Mouse (Mus musculus): ENCODE measurements at regions not wholly inside any gene's neighbourhood (a gene's known extent, or its start where the extent isn't known, plus 50 kb on each side); places are given as distances from the start of the nearest gene placed in this dataset.
A peak's percentile ranks its signal among the peaks of the same experiment; 100 is the strongest.

- H3K36me3 ChIP-seq (ENCODE audit: control insufficient read depth, insufficient read depth, low read length): no peaks in the 10 kb centered on the region
- 98% methylated on average over 2 of the region's 2 CpGs for WGBS
- H3K9me3 ChIP-seq (ENCODE audit: control insufficient read depth, low read length): no peaks in the 10 kb centered on the region
- no peaks in the 10 kb centered on the region for H3K4me1 ChIP-seq (ENCODE audit: control insufficient read depth, insufficient read depth, low read length)
- no peak overlapping the region for H3K4me2 ChIP-seq (replicated peaks; ENCODE audit: low read depth, low read length)
- no peak for ATAC-seq (ENCODE audit: low FRiP score, low TSS enrichment)
- no peak overlapping the region for H3K4me3 ChIP-seq (ENCODE audit: low read length)
- H3K27ac ChIP-seq (ENCODE audit: low read depth, low read length): no peak overlapping the region
- no peaks in the 10 kb centered on the region for H3K27me3 ChIP-seq (ENCODE audit: control insufficient read depth, insufficient read depth, low read length)
- H3K9ac ChIP-seq (ENCODE audit: low read depth, low read length): no peak overlapping the region
These were observed 705.8 kb upstream of the Ddx18 start for GRCm38 (mm10) chr1:122273579-122273978.

DNA sequence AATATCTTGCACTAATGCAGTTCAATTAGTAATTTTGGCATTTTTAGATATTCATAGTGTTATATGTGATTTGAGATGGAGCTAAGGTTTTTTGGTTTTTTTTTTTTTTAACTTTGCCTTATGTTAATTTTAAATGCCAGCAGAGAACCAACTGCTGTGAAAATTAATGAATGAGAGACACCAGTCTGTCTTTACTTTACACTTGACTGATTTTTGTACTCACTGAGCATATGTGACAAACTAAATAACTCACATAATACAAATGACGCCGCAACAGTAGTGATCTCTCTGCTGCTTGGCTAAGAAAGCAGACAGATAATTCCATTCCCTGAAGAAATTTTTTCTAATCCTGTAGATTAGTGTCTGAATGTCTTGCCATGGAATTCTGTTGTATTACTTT lies 675.2 kb upstream of the Ddx18 start:
- H3K36me3 ChIP-seq (ENCODE audit: control insufficient read depth, insufficient read depth, low read length): no peaks in the 10 kb centered on the region
- no peak overlapping the region for H3K4me2 ChIP-seq (replicated peaks; ENCODE audit: low read depth, low read length)
- no peak overlapping the region for H3K9ac ChIP-seq (ENCODE audit: low read depth, low read length)
- 88% methylated on average over 2 of the region's 2 CpGs for WGBS
- no peaks in the 10 kb centered on the region for H3K27me3 ChIP-seq (ENCODE audit: control insufficient read depth, insufficient read depth, low read length)
- no peak for ATAC-seq (ENCODE audit: low FRiP score, low TSS enrichment)
- H3K4me1 ChIP-seq (ENCODE audit: control insufficient read depth, insufficient read depth, low read length): no peaks in the 10 kb centered on the region
- no peak overlapping the region for H3K4me3 ChIP-seq (ENCODE audit: low read length)
- no peaks in the 10 kb centered on the region for H3K9me3 ChIP-seq (ENCODE audit: control insufficient read depth, low read length)
- H3K27ac ChIP-seq (ENCODE audit: low read depth, low read length): no peak overlapping the region

- Histone ChIP-seq H3K4me3 (ENCODE audit: low read length) (no peak overlapping the region), H3K4me2 (replicated peaks; ENCODE audit: low read depth, low read length) (no peak overlapping the region), H3K27me3 (ENCODE audit: control insufficient read depth, insufficient read depth, low read length) (no peaks in the 10 kb centered on the region), H3K9me3 (ENCODE audit: control insufficient read depth, low read length) (no peaks in the 10 kb centered on the region), H3K4me1 (ENCODE audit: control insufficient read depth, insufficient read depth, low read length) (no peaks in the 10 kb centered on the region), H3K27ac (ENCODE audit: low read depth, low read length) (no peak overlapping the region), H3K36me3 (ENCODE audit: control insufficient read depth, insufficient read depth, low read length) (no peaks in the 10 kb centered on the region), H3K9ac (ENCODE audit: low read depth, low read length) (no peak overlapping the region)
- WGBS: 96% methylated on average over 3 of the region's 3 CpGs
- ATAC-seq (ENCODE audit: low FRiP score, low TSS enrichment): no peak
These were observed 673.7 kb upstream of the Ddx18 start for GRCm38 (mm10) chr1:122241511-122241910.

- H3K27me3 ChIP-seq (ENCODE audit: control insufficient read depth, insufficient read depth, low read length): no peaks in the 10 kb centered on the region
These were observed 662.7 kb upstream of the Ddx18 start for GRCm38 (mm10) chr1:122230442-122230841.

GRCm38 (mm10) chr1:122212484-122212883 lies 644.7 kb upstream of the Ddx18 start:
- no peak overlapping the region for H3K4me3 ChIP-seq (ENCODE audit: low read length)
- no peak overlapping the region for H3K9ac ChIP-seq (ENCODE audit: low read depth, low read length)
- H3K4me1 ChIP-seq (ENCODE audit: control insufficient read depth, insufficient read depth, low read length): no peaks in the 10 kb centered on the region
- no peak overlapping the region for H3K27ac ChIP-seq (ENCODE audit: low read depth, low read length)
- no peaks in the 10 kb centered on the region for H3K27me3 ChIP-seq (ENCODE audit: control insufficient read depth, insufficient read depth, low read length)
- ATAC-seq (ENCODE audit: low FRiP score, low TSS enrichment): peak; percentile 69; the same call in 1 of the 2 replicates
- no peak overlapping the region for H3K4me2 ChIP-seq (replicated peaks; ENCODE audit: low read depth, low read length)
- H3K9me3 ChIP-seq (ENCODE audit: control insufficient read depth, low read length): no peaks in the 10 kb centered on the region
- 44% methylated on average over 2 of the region's 2 CpGs for WGBS
- no peaks in the 10 kb centered on the region for H3K36me3 ChIP-seq (ENCODE audit: control insufficient read depth, insufficient read depth, low read length)

More at GRCm38 (mm10) chr1:122230442-122230841, 662.7 kb upstream of the Ddx18 start:
- no peak overlapping the region for H3K9ac ChIP-seq (ENCODE audit: low read depth, low read length)
- no peak overlapping the region for H3K4me3 ChIP-seq (ENCODE audit: low read length)
- no peak for ATAC-seq (ENCODE audit: low FRiP score, low TSS enrichment)
- H3K9me3 ChIP-seq (ENCODE audit: control insufficient read depth, low read length): no peaks in the 10 kb centered on the region
- no peaks in the 10 kb centered on the region for H3K4me1 ChIP-seq (ENCODE audit: control insufficient read depth, insufficient read depth, low read length)
- no peak overlapping the region for H3K4me2 ChIP-seq (replicated peaks; ENCODE audit: low read depth, low read length)
- H3K27ac ChIP-seq (ENCODE audit: low read depth, low read length): no peak overlapping the region
- H3K36me3 ChIP-seq (ENCODE audit: control insufficient read depth, insufficient read depth, low read length): no peaks in the 10 kb centered on the region
- 78% methylated on average over 4 of the region's 4 CpGs for WGBS

DNA sequence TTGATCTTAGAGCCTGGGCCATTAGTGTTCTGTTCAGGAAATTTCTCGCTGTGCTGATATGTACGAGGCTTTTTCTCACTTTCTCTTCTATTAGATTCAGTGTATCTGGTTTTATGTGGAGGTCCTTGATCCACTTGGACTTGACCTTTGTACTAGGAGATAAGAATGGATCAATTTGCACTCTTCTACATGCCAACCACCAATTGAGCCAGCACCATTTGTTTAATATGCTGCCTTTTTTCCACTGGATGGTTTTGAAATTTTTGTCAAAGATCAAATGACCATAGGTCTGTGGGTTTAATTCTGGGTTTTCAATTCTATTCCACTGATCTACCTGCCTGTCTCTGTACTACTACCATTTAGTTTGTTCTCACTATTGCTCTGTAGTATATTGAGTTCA lies 640.8 kb upstream of the Ddx18 start:
- Histone ChIP-seq H3K27ac (ENCODE audit: low read depth, low read length) (no peak overlapping the region), H3K4me3 (ENCODE audit: low read length) (no peak overlapping the region), H3K9ac (ENCODE audit: low read depth, low read length) (no peak overlapping the region), H3K9me3 (ENCODE audit: control insufficient read depth, low read length) (no peaks in the 10 kb centered on the region), H3K27me3 (ENCODE audit: control insufficient read depth, insufficient read depth, low read length) (no peaks in the 10 kb centered on the region), H3K36me3 (ENCODE audit: control insufficient read depth, insufficient read depth, low read length) (no peaks in the 10 kb centered on the region), H3K4me1 (ENCODE audit: control insufficient read depth, insufficient read depth, low read length) (no peaks in the 10 kb centered on the region), H3K4me2 (replicated peaks; ENCODE audit: low read depth, low read length) (no peak overlapping the region)
- 82% methylated on average over 2 of the region's 2 CpGs for WGBS
- ATAC-seq (ENCODE audit: low FRiP score, low TSS enrichment): no peak

- no peak overlapping the region for H3K4me3 ChIP-seq (ENCODE audit: low read length)
- ATAC-seq (ENCODE audit: low FRiP score, low TSS enrichment): no peak
- no peak overlapping the region for H3K9ac ChIP-seq (ENCODE audit: low read depth, low read length)
- no peaks in the 10 kb centered on the region for H3K36me3 ChIP-seq (ENCODE audit: control insufficient read depth, insufficient read depth, low read length)
- H3K9me3 ChIP-seq (ENCODE audit: control insufficient read depth, low read length): no peaks in the 10 kb centered on the region
- H3K4me1 ChIP-seq (ENCODE audit: control insufficient read depth, insufficient read depth, low read length): no peaks in the 10 kb centered on the region
- WGBS: 83% methylated on average over 2 of the region's 2 CpGs
- no peaks in the 10 kb centered on the region for H3K27me3 ChIP-seq (ENCODE audit: control insufficient read depth, insufficient read depth, low read length)
- no peak overlapping the region for H3K4me2 ChIP-seq (replicated peaks; ENCODE audit: low read depth, low read length)
- no peak overlapping the region for H3K27ac ChIP-seq (ENCODE audit: low read depth, low read length)
These were observed 601.8 kb upstream of the Ddx18 start for GRCm38 (mm10) chr1:122169547-122169946.

DNA sequence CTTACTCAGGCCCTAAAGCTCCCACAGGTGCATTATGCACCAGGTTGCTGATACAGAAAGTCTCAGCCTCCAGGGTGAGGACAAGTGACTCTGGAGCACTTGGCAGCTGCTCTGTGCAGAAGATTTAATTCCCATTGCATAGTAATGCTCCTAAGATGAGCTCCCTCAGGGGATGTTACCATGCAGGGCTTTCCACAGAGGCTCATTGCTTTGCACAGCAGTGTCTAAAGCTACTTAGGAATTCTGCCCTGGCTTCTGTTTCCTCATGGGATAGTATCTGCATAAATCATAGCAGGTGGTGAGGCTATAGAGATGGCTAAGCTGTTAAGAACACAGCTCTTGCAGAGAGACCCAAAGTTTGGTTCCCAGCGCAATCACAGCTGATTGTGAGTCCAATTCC lies 594.0 kb upstream of the Ddx18 start:
- H3K27me3 ChIP-seq (ENCODE audit: control insufficient read depth, insufficient read depth, low read length): no peaks in the 10 kb centered on the region
- no peaks in the 10 kb centered on the region for H3K9me3 ChIP-seq (ENCODE audit: control insufficient read depth, low read length)
- no peak overlapping the region for H3K4me2 ChIP-seq (replicated peaks; ENCODE audit: low read depth, low read length)
- WGBS: 91% methylated on average over 1 of the region's 1 CpGs
- H3K27ac ChIP-seq (ENCODE audit: low read depth, low read length): no peak overlapping the region
- H3K4me3 ChIP-seq (ENCODE audit: low read length): no peak overlapping the region
- H3K9ac ChIP-seq (ENCODE audit: low read depth, low read length): no peak overlapping the region
- no peaks in the 10 kb centered on the region for H3K36me3 ChIP-seq (ENCODE audit: control insufficient read depth, insufficient read depth, low read length)
- no peak for ATAC-seq (ENCODE audit: low FRiP score, low TSS enrichment)
- no peaks in the 10 kb centered on the region for H3K4me1 ChIP-seq (ENCODE audit: control insufficient read depth, insufficient read depth, low read length)

DNA sequence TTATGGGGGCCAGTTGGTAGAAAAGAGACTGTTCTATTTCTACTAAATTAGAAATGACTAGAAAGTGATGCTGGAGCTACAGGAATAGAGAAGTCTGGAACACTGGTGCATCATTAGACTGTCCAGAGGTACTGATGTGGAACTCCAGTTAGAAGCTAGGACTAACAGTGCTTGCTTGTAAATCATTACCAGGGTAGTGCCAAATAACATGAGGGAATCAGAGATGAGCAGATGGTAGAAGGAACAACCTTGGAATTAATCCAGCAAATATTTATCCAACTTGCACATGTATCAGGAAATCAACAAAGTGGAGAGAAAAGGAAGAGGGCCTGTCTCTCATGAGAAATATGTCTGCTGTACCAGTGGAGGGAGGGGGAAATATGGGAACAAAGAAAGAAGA lies 573.6 kb upstream of the Ddx18 start:
- ATAC-seq (ENCODE audit: low FRiP score, low TSS enrichment): no peak
- Histone ChIP-seq H3K4me2 (replicated peaks; ENCODE audit: low read depth, low read length) (no peak overlapping the region), H3K4me1 (ENCODE audit: control insufficient read depth, insufficient read depth, low read length) (no peaks in the 10 kb centered on the region), H3K9me3 (ENCODE audit: control insufficient read depth, low read length) (no peaks in the 10 kb centered on the region), H3K9ac (ENCODE audit: low read depth, low read length) (no peak overlapping the region), H3K27me3 (ENCODE audit: control insufficient read depth, insufficient read depth, low read length) (no peaks in the 10 kb centered on the region), H3K27ac (ENCODE audit: low read depth, low read length) (no peak overlapping the region), H3K36me3 (ENCODE audit: control insufficient read depth, insufficient read depth, low read length) (no peaks in the 10 kb centered on the region), H3K4me3 (ENCODE audit: low read length) (no peak overlapping the region)

GRCm38 (mm10) chr1:122123954-122124353 lies 556.2 kb upstream of the Ddx18 start:
- WGBS: 74% methylated on average over 4 of the region's 4 CpGs
- no peak overlapping the region for H3K4me3 ChIP-seq (ENCODE audit: low read length)
- no peaks in the 10 kb centered on the region for H3K27me3 ChIP-seq (ENCODE audit: control insufficient read depth, insufficient read depth, low read length)
- no peaks in the 10 kb centered on the region for H3K4me1 ChIP-seq (ENCODE audit: control insufficient read depth, insufficient read depth, low read length)
- H3K4me2 ChIP-seq (replicated peaks; ENCODE audit: low read depth, low read length): no peak overlapping the region
- H3K9ac ChIP-seq (ENCODE audit: low read depth, low read length): no peak overlapping the region
- no peaks in the 10 kb centered on the region for H3K36me3 ChIP-seq (ENCODE audit: control insufficient read depth, insufficient read depth, low read length)
- H3K27ac ChIP-seq (ENCODE audit: low read depth, low read length): no peak overlapping the region
- H3K9me3 ChIP-seq (ENCODE audit: control insufficient read depth, low read length): no peaks in the 10 kb centered on the region
- no peak for ATAC-seq (ENCODE audit: low FRiP score, low TSS enrichment)
